Mouse (Mus musculus): ENCODE data around the gene Plac8.

Plac8 gene

GRCm38 (mm10) chr5:100572069-100572468, at the start of gene Plac8:
TSS of gene Plac8 (minus strand) at chr5:100572245.
- DNase-seq: no peak

GRCm38 (mm10) chr5:100620952-100621351, 48.9 kb upstream of the Plac8 start:
- no peak for DNase-seq

GRCm38 (mm10) chr5:100619586-100620275, 47.7 kb upstream of the Plac8 start:
- DNase-seq: no peak

- DNase-seq: no peak
Measured at GRCm38 (mm10) chr5:100613896-100614768, 42.1 kb upstream of the Plac8 start.

- no peak for DNase-seq
Measured at GRCm38 (mm10) chr5:100607868-100608267, 35.8 kb upstream of the Plac8 start.

- no peak for DNase-seq
Measured at GRCm38 (mm10) chr5:100607090-100607762, 35.2 kb upstream of the Plac8 start.

- peak; percentile 35 for DNase-seq
Measured at GRCm38 (mm10) chr5:100605828-100606229, 33.8 kb upstream of the Plac8 start.

GRCm38 (mm10) chr5:100604061-100604460, 32.0 kb upstream of the Plac8 start:
- DNase-seq: no peak

- no peak for DNase-seq
Measured at GRCm38 (mm10) chr5:100601864-100602263, 29.8 kb upstream of the Plac8 start.

GRCm38 (mm10) chr5:100598961-100599463, 27.0 kb upstream of the Plac8 start:
- DNase-seq: no peak

GRCm38 (mm10) chr5:100597886-100598485, 25.9 kb upstream of the Plac8 start:
- DNase-seq: no peak

GRCm38 (mm10) chr5:100595999-100596398, 24.0 kb upstream of the Plac8 start:
- DNase-seq: no peak

- no peak for DNase-seq
Measured at GRCm38 (mm10) chr5:100594803-100595467, 22.9 kb upstream of the Plac8 start.

GRCm38 (mm10) chr5:100590505-100590904, 18.5 kb upstream of the Plac8 start:
- DNase-seq: no peak

GRCm38 (mm10) chr5:100587626-100588025, 15.6 kb upstream of the Plac8 start:
- DNase-seq: no peak

GRCm38 (mm10) chr5:100587136-100587535, 15.1 kb upstream of the Plac8 start:
- no peak for DNase-seq

GRCm38 (mm10) chr5:100585657-100586056, 13.6 kb upstream of the Plac8 start:
- DNase-seq: no peak

GRCm38 (mm10) chr5:100585206-100585644, 13.2 kb upstream of the Plac8 start:
- DNase-seq: no peak

GRCm38 (mm10) chr5:100583066-100583465, 11.0 kb upstream of the Plac8 start:
- no peak for DNase-seq

- DNase-seq: no peak
Measured at GRCm38 (mm10) chr5:100582435-100582826, 10.4 kb upstream of the Plac8 start.

GRCm38 (mm10) chr5:100581622-100582434, 9.8 kb upstream of the Plac8 start:
- no peak for DNase-seq
